Mouse (Mus musculus): ENCODE results near the gene Slc11a1.

DNA sequence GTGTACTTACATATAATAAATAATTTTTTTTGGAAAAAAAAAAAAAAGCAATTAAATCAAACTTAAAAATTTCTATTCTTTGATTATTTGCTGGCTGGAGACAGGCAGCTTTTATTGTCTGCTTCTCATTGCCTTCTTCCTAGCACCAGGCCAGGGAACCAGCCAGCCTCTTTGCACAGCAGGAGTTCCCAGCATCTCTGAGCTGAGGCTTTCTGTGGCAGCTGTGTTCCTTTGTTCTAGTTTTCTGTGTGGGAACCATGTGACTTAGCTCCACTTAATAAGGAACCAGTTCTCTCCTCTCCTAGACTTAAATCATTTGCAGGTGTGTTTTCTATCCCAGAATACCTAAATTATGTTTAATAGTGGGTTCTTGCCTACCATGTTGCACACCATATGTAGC, 17.5 kb upstream of the Slc11a1 start:
- no peak for TF ChIP-seq CTCF (IDR thresholded peaks at IDR 0.05; ENCODE audit: insufficient read depth, low read depth, low read length)
- no peak for TF ChIP-seq POLR2A (IDR thresholded peaks at IDR 0.05; ENCODE audit: insufficient read depth, low read depth, low read length)
